Mouse (Mus musculus): Measurements from ENCODE around the gene Ogfod1.

Ogfod1 gene

DNA sequence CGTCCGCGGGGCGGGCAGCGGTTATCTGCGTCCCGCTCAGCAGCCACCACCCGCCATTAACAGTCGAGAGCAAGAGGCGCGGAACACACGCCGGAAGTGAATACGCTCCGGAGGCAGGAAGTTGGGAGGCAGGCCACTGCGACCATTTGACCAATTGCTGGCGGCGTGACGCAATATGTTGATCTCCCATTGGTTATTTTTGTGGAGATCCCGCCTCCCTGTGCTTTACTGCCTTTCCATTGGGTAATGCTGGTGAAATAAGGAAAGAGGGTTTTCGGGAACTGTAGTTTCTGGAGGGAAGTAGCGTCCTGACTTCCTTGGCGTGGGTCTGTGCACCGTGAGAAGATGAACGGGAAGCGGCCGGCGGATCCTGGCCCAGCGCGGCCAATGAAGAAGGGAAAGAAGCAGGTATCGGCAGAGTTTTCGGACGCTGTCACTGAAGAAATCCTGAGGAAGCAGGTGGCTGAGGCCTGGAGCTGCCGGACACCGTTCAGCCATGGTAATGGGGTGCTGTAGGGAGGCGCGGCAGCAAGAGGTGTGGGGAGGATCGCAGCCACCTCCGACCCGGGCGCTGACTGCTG is at the start of gene Ogfod1, which contains the start of gene Nudt21:
TSS of gene Ogfod1 (plus strand) at position 255 of the 581 bp plus-strand sequence.
TSS of gene Nudt21 (minus strand) at position 88 of the 581 bp plus-strand sequence.
- peak; percentile 97 for DNase-seq (ENCODE audit: low spot score in 2 of 2)

DNA sequence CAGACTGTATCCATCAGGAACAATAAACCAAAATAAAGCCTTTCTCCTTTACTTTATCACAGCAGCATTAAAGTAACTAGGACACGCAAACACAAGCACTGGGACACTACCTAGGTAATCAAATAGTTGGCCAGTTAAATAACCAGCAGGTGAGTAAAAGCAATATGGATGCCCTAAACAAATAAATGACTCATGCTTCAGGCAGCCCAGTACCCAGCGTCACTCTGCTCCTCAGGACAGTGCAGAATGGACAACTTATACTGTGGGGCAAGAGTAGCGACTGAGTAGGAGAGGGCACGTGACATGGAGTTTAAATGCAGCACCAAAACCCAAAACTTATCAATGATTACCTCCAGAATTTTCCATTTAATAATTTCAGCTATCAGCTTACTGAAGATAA is 47.3 kb upstream of the Ogfod1 start:
- no peak for DNase-seq (ENCODE audit: low spot score in 2 of 2)

DNA sequence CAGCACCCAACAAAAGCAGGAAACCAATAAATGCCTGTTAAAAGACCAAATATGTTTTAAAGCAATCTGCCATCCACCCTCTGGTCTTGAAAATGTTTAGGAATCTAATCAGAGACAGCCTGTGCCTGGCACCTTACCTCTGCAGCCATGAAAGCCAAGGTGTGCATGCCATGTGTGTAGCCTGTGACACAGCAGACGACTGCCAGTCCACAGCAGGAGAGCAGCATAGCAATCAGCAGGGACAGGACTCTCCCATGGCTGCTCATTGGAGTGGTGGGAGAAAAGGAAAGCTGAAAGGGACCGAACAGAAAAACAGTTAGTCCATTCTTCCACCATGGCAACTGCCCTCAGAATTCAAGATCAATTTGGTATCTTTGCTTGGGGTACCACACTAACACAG is 38.0 kb upstream of the Ogfod1 start:
- no peak for DNase-seq (ENCODE audit: low spot score in 2 of 2)

DNA sequence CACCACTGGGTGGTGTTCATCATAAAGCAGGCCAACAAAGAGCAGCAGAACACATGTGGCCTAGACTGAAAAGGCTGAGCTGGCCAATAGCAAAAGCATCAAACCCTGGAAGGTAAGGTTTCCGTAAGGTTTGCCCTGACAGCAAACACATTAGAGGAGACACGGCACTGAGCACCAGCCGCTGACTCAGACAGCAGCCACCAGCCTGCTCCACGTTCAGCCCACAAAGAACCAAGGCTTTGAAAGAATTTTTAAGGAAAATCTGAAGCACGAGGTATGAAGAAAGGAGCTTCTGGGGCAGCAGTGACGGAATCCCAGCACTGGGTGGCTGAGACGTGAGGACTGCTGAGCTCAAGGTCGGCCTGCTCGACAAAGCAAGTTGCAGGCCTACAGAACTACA is 32.9 kb upstream of the Ogfod1 start:
- no peak for DNase-seq (ENCODE audit: low spot score in 2 of 2)

DNA sequence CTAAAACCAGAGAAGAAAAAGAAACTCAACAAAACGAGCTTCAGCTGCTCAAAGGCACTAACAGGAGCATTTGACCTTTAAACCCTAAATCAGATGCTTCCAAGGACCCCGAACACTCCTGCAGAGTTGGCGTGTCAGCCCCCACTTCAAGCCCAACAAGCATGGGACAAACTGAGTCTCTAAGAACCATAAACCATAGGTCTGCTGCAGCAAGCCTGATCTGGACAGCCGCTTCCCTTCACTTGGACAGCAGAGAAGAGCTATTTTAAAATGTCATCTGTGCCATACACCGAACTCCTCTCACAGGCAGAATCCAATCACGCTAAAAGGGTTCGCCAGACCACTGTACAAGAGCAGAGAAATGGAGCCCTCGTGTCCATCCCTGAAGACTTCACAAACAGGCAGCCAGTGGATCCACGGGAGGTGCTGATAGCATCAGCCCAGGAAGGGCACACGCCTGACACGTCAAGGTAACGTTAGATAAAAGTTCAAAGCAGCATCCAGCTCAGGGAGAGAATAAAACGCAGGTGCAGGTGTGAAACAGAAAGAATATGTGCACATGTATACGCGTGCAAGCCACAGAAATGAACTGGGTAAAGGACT is 27.7 kb upstream of the Ogfod1 start:
- no peak for DNase-seq (ENCODE audit: low spot score in 2 of 2)

DNA sequence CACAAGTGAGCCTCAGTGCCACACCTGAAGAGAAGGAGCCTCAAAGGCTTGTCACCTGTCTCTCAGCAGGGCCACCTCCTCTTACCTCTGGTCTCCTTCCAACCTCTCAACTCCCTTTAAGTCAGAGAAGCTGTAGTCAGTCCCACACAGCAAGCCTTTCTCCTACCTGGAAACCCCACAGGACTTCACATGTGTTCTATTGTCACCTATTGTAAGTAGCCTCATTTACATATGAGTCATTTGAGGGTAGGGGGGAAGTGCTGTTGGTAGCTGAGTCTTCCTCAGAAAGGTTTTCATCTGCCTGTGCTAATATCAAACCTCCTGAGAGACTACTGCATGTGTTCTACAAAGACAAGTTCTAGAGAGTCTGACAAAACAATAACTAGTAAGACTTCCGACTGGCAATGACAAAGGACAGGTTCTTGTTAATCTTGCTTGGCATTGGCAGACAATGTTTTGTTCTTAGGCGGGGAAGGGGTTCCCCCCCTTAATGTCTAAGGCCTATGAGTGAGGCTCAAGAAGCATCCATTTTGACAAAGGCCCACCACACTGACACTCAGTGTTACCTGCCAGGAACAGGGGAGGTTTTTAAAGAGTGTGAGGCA is 26.8 kb upstream of the Ogfod1 start:
- no peak for DNase-seq (ENCODE audit: low spot score in 2 of 2)

DNA sequence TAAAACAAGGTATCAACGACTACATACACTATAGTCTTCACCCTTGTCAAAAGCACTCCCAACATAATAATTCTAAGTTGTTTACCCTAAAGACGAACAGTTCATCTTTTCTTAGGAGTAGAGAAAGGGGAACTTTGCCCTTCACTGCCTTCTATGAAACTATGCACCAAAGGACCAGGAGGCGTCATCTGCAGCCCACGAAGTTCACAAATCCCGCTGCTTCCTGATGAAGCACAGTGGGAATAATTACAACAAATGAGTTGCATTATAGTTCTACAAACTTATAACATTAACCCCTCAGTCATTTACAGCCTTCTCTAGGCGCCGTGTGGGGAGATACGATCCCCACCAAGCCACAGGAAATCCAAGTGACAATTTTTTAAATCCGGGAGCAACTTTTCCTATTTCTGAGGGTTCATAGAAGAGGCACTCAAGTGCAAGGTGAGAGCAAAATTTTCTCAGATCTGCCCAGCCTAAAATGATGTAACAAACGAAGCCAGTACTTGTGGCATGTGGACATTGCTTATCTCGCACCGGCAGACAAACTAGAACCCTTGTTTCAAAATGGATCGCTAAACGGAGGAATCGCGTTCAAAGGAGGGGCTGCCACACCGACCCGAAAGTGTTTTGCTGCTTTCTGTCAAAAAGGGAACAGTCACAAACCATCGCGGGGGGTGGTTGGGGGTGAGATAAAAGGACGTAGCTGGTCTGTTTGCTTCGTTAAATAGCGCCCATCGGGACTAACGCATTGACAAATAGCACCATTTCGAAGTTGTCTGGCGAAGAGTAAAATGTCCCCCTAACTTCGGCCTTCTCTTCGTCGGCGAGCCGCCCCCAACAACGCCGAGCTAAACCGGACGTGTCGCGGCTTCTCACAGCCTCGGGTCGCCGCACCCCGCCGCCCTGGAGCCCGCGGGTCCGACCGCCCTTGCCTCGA is 25.7 kb upstream of the Ogfod1 start:
- no peak for DNase-seq (ENCODE audit: low spot score in 2 of 2)

DNA sequence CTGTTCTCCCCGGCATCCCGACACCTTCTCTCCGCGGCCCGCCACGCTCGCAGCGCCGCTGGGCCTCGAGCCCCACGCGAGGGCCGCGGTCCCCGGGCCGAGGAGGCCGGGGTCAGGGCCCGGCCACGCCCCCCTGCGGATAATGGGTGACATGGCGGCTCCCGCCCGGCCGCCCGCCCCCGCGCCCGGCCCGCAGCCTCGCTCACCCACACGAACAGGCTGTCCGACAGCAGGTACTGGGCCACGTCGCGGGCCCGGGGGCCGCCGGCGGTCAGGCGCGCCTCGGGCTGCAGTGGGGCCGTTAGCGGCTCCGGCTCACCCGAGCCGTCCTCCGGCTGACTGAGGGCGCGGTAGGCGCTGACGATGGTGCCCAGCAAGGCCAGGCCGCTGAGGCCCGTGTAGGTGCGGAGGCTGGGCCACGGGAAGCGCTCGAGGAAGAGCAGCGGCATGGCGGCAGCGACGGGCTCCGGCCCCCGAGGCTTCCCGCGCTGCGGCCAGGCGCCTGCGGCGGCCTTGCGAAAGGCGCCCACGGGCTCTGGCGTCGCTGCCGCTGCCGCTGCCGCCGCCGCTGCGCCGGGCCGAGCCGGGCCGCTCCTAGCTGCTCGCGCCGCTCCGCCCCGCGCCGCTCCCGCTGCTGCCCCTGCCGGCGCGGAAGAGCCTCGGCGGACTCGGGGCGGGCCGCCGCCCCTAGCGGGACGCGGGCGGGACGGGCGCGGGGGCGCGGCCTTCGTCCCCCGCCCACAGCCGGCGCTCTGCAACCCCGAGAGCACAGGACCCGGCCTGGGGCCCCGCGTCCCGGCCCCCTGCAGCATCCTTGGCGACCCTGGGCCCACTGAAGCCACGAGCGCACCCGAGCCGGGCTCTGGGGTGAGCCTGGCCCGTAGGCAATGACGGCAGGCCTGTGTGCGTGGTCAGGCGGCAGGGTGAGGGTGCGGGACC is 24.7 kb upstream of the Ogfod1 start, which contains the start of gene Amfr:
TSS of gene Amfr (minus strand) at position 830 of the 939 bp plus-strand sequence.
- peak in 1 of 2 experiments; percentile 25 for DNase-seq (ENCODE audit: low spot score in 2 of 2)

DNA sequence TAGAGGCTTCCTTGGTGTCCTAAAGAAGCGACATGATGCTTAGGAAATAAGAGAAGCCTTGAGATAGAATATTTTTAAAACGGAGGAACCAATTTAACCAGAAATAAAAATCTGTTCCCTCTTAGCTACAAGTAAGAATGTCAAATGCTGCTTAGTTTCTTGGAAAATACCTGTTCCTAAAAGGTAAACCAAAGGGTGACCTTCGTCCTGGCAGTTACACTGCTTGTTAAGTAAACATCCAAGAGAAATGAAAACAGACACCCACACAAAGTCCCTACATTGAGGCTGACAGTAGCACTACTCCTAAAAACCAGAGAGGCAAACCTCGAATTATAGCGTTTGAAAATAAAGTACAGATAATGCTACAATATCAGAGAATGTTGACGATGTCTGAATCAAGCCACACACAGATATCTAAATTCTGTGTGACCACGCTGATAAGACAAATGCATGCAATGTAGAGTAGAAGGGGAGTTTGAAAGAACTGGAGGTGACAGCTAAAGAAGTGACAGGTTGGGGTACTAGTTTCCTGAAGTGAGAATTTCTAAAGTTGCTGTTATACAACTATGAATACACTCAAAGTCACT is 23.9 kb upstream of the Ogfod1 start:
- DNase-seq (ENCODE audit: low spot score in 2 of 2) = no peak

DNA sequence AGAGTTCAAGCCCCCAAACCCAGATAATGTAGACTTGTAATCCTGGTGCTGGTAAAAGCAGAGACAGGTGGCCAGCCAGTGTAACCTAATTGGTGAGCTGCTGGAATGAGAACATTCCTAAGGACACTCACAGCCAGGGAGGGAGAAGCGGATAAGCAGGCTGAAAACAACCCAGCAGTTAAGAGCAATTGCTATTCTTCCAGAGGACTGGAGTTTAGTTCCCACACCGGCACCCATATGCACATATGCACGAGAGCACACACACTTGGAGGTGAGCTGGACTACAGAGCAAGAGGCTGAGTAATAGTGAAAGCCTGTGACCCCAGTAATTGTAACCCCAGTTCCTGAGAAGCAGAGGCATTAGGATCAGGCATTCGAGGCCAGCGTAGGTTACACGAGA is 13.1 kb upstream of the Ogfod1 start:
- no peak for DNase-seq (ENCODE audit: low spot score in 2 of 2)

DNA sequence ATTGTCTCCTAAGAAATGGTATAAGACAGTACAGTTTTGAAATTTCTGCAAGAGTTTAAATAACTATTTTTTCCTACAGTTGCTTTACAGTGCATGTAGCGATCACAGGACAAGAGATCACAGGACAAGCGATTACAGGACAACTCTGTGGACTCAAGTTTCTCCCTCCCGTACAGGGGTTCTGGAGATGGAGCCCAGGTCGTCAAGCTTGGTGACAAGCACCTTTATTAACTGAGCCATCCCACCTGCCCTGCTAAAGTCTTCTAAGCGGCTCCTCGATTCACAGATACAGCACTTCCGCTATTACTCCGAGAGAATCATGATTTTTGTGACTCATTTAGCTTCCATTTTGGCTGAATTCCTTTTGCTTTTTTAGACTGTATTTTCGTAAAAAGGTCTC is 7.3 kb upstream of the Ogfod1 start:
- DNase-seq (ENCODE audit: low spot score in 2 of 2) = no peak

DNA sequence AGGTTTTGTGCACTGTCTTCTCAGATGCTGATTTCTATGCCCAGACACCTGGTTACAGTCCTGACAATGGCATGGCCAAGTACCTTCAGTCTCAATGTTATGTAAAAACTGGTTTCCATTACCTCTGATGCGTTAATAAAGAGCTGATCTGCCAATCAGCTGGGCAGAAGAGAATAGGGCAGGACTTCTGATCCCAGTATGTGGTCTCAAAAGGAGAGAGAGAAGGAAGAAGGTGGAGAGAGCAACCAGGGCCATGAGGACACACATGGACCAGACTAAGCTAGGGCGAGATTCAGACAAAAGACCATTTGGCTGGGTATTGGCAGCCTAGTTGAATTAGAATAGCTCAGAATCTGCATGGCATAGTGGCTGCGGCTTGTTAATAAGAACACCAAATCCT is 3.4 kb upstream of the Ogfod1 start:
- DNase-seq (ENCODE audit: low spot score in 2 of 2) = no peak

DNA sequence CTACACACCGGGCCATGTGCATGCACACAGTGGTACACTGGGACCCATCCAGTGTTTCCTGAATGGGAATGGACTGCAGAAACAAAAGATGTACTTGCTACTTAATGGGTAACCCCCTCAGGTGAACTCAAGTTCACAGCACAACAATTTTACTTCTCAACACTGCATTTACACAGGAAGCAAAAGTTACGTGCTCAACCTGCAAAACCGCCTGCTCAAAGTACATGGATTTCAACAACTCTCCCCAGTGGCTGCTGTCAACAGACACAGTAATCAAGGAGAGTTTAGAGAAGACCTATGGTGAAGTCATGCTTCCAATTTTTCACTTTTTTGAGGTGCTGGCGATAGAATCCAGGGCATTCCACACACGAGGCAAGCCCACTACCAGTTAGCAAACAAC is 1.8 kb upstream of the Ogfod1 start:
- DNase-seq (ENCODE audit: low spot score in 2 of 2) = no peak

DNA sequence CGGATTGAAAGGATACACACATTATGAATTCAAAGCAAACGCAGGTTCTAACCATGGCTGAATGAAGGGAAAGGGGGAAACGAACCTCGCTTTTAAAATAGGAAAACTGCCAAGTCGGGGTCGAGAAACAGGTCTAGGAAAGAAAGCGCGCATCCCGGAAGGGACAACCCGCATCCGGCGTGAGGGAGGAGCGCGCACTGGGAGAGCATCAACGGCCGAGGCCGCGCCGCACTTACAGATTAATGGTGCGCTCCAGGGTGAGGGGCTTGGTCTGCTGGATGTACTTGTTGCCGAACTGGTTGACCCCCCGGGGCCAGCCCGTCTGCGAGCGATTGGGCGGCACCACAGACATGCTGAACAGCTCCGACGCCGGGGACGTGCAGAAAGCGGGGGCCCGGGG is 457 bp upstream of the Ogfod1 start:
- DNase-seq (ENCODE audit: low spot score in 2 of 2) = peak; percentile 68 to 73

DNA sequence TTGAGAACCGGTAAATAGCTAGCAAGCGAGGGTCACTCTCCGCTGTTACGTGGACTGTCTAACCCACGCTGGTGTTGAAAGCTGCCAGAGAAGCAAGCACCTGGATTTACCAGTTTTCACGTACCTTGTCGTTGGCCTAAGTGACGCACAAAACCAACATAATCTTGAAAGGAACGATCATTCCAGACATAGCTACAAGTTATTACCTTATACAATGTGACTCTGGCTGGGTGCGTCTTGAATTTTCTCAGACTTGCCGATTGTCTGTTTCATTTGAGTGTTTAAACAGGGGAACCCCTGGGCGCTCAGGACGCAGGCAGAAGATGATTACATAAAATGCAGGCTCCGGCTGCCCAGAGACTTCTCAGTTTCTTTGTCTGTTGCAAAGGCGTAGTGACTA is 808 bp downstream of the Ogfod1 start:
- DNase-seq (ENCODE audit: low spot score in 2 of 2) = peak; percentile 29 to 32

DNA sequence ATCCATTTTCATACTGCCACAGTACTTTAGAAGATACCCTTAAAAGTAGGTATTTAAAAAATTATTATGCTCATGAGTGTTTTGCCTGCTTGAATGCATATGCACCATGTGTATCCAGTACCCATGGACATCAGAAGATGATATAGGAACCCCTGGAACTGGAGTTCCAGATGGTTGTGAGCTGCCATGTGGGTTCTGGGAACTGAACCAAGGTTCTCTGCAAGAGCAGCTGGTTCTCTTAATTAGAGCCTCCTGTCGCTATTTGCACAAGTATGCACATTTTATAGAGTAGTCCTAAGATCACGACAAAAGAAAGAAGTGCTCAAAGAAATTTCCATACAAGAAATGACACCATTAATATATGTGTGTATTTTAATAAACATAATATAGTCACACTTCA is 10.8 kb downstream of the Ogfod1 start:
- DNase-seq (ENCODE audit: low spot score in 2 of 2) = no peak

DNA sequence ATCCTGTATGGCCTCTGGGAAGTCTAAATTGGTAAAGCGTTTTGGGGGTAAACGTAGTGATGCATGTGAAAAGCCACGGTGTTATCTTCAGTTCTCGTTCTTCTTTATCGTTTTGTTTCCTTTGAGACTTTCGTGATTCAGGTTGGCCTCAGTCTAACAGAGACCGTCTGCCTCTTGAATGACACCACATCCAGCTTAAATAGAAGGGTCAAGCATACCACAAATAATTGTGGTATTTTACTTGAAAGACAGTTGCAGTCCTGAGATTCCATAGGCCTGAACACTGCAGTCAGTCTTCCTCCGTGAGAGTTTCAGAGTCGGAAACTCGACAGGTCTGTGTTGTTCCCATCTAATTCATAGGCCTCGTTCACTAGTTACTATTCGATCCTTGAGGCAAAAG is 15.7 kb downstream of the Ogfod1 start:
- no peak for DNase-seq (ENCODE audit: low spot score in 2 of 2)

DNA sequence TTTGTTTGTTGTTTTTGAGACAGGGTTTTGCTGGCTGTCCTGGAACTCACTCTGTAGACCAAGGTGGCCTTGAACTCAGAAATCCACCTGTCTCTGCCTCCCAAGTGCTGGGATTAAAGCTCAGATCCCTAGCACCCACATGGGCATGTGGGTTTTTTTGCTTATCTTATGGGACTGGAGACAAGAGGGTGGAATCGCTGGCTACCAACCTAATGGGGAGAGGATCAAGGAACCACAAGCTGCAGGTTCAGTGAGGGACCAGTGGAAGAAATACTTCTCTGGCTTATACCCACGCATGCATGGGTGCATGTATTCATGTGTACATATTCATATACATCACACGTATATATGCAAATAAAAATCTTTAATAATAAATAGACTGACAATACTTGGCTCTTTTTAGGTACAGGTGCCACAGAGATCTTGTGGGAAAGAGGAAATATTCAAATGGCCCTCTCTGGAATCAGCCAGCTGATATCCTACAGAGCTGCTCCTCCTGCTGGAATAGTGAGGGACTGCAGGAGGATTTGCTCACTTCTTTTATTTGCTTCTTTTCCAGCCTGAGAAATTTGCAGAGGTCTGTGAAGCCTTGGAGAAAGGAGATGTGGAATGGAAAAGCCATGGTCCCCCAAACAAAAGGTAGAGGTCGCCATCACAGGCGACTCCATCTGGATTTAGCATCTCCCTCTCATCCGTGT is 20.3 kb downstream of the Ogfod1 start:
- peak; percentile 70 to 72 for DNase-seq (ENCODE audit: low spot score in 2 of 2)

DNA sequence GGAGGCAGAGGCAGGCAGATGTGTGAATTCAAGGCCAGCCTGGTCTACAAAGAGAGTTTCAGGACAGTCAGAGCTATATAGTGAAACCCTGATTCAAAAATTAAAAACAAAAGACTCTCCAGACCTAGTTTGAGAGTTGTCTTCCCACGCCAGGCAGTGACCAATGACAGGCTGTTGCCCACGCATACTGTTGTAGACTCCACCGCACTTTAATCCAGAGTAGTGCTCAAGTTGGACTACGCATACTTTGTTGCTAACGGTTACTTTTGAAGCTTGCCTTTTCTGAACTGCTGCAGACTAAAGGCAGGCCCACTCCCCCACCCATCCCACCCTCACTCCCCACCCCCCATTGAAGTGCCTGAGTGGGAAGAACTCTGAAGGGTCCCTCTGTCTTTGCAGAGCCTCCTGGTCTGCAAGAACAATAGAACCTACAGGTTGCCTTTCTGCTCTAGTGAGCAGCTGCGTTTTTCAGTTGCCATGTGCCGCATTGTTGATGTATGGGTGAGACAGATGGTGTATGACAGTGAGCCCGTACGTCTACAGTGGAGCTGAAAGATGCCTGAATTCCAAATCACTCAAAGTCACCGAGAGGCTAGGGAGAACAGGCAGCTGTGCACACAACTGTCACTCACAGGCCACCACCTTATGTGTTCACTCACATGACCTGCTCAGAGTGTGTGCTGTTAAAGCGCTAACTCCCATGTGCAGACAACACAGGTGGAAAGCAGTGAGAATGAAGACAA is 29.3 kb downstream of the Ogfod1 start:
- peak; percentile 12 to 18 for DNase-seq (ENCODE audit: low spot score in 2 of 2)
